Mouse (Mus musculus) gastrocnemius, postnatal 4 days (tissue): ENCODE results near the gene Fam124b. TPM values are rescaled to one million over a fixed set of nuclear protein-coding genes. Genes with fewer than 3 reads are reported as not detected.

Source experiments
- DNase-seq, 2 experiments: peaks; one replicate each; pipeline ENCODE4 v3.0.0; 2021 to 2022; ENCODE audit warnings: low spot score in 2 of 2, mixed read lengths in 2 of 2
- long read RNA-seq, 2 experiments: library from polyadenylated mRNA; stranded (forward); transcript quantifications; one replicate each; pipeline ENCODE4 v2.0.0; 2021
- total RNA-seq, 2 experiments: library from RNA; stranded (reverse); gene quantifications; 2 replicates each; pipeline ENCODE4 v1.2.3; 2021

Fam124b gene
- total RNA-seq = 1 to 10 TPM; 2.6 to 2.7 TPM
- long read RNA-seq, experiment 1 = 0 reads
- long read RNA-seq, experiment 2 = 0 reads

GRCm38 (mm10) chr1:80218268-80218667 is at the start of gene Fam124b:
TSS of gene Fam124b (minus strand) at chr1:80218473.
- DNase-seq = peak in 1 of 2 experiments; percentile 27

GRCm38 (mm10) chr1:80260443-80260842 is 42.2 kb upstream of the Fam124b start:
- DNase-seq = no peak

- no peak for DNase-seq
Observed at GRCm38 (mm10) chr1:80258632-80259031, 40.4 kb upstream of the Fam124b start.

GRCm38 (mm10) chr1:80253309-80253708 is 35.0 kb upstream of the Fam124b start:
- no peak for DNase-seq

GRCm38 (mm10) chr1:80250247-80250646 is 32.0 kb upstream of the Fam124b start:
- DNase-seq = no peak

- no peak for DNase-seq
Observed at GRCm38 (mm10) chr1:80247131-80247530, 28.9 kb upstream of the Fam124b start.

- no peak for DNase-seq
Observed at GRCm38 (mm10) chr1:80244123-80244522, 25.9 kb upstream of the Fam124b start.

GRCm38 (mm10) chr1:80241579-80241978 is 23.3 kb upstream of the Fam124b start:
- no peak for DNase-seq

- no peak for DNase-seq
Observed at GRCm38 (mm10) chr1:80240017-80240660, 21.9 kb upstream of the Fam124b start.

GRCm38 (mm10) chr1:80239481-80239880 is 21.2 kb upstream of the Fam124b start:
- no peak for DNase-seq

- no peak for DNase-seq
Observed at GRCm38 (mm10) chr1:80236951-80237702, 18.9 kb upstream of the Fam124b start.

- no peak for DNase-seq
Observed at GRCm38 (mm10) chr1:80236126-80236525, 17.9 kb upstream of the Fam124b start.

GRCm38 (mm10) chr1:80230612-80231011 is 12.3 kb upstream of the Fam124b start:
- no peak for DNase-seq

GRCm38 (mm10) chr1:80224839-80225412 is 6.7 kb upstream of the Fam124b start:
- no peak for DNase-seq

- no peak for DNase-seq
Observed at GRCm38 (mm10) chr1:80221151-80221550, 2.9 kb upstream of the Fam124b start.

- DNase-seq = no peak
Observed at GRCm38 (mm10) chr1:80213826-80214225, 4.4 kb downstream of the Fam124b start.

- no peak for DNase-seq
Observed at GRCm38 (mm10) chr1:80213146-80213545, 5.1 kb downstream of the Fam124b start.

- no peak for DNase-seq
Observed at GRCm38 (mm10) chr1:80202314-80202713, 16.0 kb downstream of the Fam124b start.

GRCm38 (mm10) chr1:80192837-80193236 is 25.4 kb downstream of the Fam124b start:
- DNase-seq = no peak

- no peak for DNase-seq
Observed at GRCm38 (mm10) chr1:80181414-80181805, 36.9 kb downstream of the Fam124b start.

GRCm38 (mm10) chr1:80180767-80181413 is 37.4 kb downstream of the Fam124b start:
- DNase-seq = peak in 1 of 2 experiments; percentile 46

GRCm38 (mm10) chr1:80180128-80180527 is 38.1 kb downstream of the Fam124b start:
- DNase-seq = no peak
